Mouse (Mus musculus): ENCODE results near the gene Mrps23.

GRCm38 (mm10) chr11:88201172-88201571 is 3.0 kb upstream of the Mrps23 start:
- no peak for TF ChIP-seq CTCF (IDR thresholded peaks at IDR 0.05; ENCODE audit: control insufficient read depth, insufficient read depth, low read length)
- TF ChIP-seq POLR2A (IDR thresholded peaks at IDR 0.05; ENCODE audit: borderline replicate concordance, control insufficient read depth, low read depth, low read length): no peak

Measured in bone marrow, adult 2 months (tissue).